Mouse (Mus musculus): ENCODE results near the gene Hist1h3f. TPM values are rescaled to one million over a fixed set of nuclear protein-coding genes. Genes with fewer than 3 reads are reported as not detected.
"Not testable (repeated sequence)": the region's sequence is repeated elsewhere in the genome, so short reads cannot be mapped to it uniquely, and the experiment has no call there.

The Hist1h3f gene
- polyA plus RNA-seq, 1 experiment from 2014 or later, result 9.0 TPM

DNA sequence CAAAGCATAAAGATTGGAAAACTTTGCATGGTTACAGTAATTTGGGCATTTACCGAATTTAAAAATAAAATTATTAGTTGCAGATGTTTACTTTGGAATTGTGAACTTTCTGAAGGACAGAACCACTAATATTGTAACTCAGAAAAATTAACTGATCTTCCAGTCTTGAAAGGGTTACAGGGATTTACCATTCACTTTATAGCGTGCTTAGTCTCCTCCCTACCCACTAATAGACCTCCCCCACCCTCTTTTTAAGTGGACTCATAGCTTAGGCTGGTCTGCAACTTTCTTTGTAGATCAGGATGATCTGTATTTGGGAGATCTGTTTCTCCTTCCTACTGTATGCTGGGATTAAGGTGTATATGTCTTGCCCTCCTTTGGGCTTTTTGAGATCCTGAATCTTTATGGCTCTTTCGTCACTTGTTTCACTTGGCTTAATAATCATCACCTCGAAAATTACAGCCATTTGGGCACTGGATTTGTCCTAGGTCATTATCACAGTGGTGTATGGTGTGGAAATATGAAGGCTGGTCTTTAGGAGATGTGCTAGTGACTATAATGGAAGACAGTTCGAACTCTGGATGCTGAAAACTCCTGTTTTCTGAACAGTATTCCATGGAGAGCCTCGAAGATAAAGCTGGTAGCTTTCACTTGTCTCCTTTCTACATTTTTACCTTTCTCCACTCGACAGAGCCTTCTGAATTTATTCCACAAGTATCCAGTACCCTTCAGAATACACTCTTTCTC, 7.6 kb upstream of the Hist1h3f start:
- no peak for DNase-seq (ENCODE audit: low spot score)

DNA sequence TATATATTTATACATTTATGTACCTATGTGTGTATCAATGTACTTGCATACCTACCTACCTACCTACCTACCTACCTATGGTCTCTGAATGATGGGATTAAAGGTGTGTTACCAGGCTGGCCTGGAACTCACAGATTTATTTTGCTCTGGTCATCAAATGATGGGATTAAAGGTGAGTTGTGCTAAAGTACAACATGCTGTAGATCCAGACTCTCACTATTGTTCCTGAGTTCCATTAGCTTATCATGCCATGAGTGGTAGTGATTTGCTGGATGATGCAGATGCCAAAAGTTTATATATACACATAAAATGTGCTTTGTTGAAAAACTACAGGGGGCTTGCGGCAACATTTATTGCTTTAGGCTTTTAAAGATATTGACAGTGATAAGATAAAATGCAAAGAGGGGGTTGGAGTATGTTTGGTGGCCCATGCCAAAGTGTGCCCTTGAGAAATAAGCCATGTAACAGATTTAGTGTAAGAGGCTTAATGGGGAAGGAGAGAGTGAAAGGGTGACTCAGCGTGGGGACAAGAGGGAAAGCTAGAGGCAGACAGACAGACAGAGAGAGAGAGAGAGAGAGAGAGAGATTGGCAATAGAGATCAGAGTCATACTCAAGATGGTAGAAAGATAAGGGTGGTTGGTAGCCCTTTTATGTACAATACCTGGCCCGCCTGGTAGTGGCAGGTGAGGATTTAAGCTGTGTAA, 6.7 kb upstream of the Hist1h3f start:
- no peak for DNase-seq (ENCODE audit: low spot score)

DNA sequence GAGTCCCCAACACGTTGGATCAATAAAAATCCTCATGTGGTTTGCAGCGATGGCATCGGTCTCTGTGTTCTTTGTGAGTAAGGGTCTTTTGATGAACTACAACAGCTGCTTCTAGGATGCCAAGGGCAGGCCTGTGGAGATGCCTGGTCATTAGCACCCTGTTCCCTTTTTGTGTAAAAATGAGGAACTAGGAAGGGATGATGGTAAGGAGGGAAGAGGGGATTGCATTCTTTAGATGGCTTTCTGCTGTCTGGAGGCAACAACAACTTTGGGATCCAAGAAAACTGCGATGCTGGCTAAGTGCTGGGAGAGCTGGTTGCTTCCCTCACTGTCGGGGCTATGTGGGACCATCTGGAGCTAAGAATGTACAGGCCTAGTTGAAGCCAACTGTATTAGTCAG, 5.6 kb upstream of the Hist1h3f start:
- no peak for DNase-seq (ENCODE audit: low spot score)

DNA sequence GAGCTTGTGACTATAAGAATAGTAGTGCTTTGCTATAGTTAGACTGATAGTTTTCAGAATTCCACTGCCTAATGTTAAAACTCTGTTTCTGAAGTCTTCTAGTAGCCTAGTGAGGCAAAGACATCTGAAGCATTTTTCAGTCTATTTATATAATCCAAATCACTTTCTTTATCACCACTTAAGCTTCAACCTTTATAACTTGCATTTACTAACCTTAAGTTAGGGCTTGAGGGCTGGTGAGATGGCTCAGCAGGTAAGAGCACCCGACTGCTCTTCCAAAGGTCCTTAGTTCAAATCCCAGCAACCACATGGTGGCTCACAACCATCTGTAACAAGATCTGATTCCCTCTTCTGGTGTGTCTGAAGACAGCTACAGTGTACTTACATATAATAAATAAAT, 4.0 kb upstream of the Hist1h3f start:
- DNase-seq (ENCODE audit: low spot score), result not testable (repeated sequence)

DNA sequence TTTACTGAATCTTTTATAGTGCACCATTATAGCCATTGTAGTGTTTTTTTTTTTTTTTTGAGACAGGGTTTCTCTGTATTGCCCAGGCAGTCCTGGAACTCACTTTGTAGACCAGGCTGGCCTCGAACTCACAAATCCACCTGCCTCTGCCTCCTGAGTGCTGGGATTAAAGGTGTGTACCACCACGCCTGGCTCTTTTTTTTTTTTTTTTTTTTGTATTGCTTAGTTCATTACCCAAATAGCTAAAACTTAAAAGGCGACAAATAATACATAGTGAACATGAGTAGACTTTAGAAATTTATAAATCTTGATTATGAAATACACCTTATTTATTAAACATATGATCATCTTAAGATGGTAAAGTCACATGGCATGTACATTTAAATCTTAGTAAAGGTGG, 2.4 kb upstream of the Hist1h3f start:
- DNase-seq (ENCODE audit: low spot score), result no peak

GRCm38 (mm10) chr13:23542225-23542980, 1.4 kb upstream of the Hist1h3f start:
- DNase-seq (ENCODE audit: low spot score), result peak; percentile 40

DNA sequence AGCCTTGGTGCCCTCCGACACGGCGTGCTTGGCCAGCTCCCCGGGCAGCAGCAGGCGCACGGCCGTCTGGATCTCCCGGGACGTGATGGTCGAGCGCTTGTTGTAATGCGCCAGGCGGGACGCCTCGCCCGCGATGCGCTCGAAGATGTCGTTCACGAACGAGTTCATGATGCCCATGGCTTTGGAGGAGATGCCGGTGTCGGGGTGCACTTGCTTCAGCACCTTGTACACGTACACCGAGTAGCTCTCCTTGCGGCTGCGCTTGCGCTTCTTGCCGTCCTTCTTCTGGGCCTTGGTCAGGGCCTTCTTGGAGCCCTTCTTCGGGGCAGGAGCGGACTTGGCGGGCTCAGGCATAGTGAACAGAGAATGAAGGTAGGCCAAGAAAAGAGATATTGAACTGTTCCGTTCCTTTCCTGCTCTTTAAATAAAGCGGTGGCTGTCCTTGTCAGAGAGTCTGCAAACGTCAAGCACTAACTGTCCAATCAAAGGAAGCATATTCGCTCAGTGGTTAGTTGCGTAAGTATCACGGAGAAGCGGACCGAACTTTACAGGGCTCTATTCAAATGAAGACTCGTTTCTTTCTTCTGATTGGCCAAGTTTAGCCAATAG, 749 bp upstream of the Hist1h3f start, which contains the start of gene Hist1h2bh:
Gene Hist1h2bh, minus strand, starts transcription at position 394 of the 609 bp plus-strand sequence.
- peak; percentile 95 for DNase-seq (ENCODE audit: low spot score)

- not testable (repeated sequence) for DNase-seq (ENCODE audit: low spot score)
These were observed 902 bp downstream of the Hist1h3f start for GRCm38 (mm10) chr13:23544787-23545120.

GRCm38 (mm10) chr13:23546694-23547093, 2.8 kb downstream of the Hist1h3f start:
- no peak for DNase-seq (ENCODE audit: low spot score)

DNA sequence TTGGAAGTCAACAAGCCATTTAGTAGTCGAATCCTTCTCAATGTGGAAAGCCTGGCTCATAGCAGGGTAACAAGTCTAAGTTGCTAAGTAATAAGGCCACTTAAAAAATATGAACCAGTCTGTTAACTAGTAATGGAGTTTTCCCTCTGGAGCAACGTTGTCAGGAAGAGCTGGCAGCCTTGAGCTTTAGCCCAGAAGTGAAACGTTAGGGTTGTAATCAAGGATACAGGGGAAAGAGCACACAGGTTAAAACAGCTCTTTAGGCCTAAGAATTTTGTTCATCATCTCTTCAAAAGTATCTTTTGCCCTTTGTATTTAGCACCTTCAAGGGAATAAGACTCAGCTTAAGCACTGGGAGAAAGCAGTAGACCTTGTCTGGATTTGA, 6.9 kb downstream of the Hist1h3f start:
- DNase-seq (ENCODE audit: low spot score), result peak; percentile 33

GRCm38 (mm10) chr13:23551146-23551834, 7.4 kb downstream of the Hist1h3f start, which contains the start of gene Hist1h4f:
TSS of gene Hist1h4f (minus strand) at chr13:23551648.
- peak; percentile 93 for DNase-seq (ENCODE audit: low spot score)

- no peak for DNase-seq (ENCODE audit: low spot score)
These were observed 8.4 kb downstream of the Hist1h3f start for GRCm38 (mm10) chr13:23551931-23552914.

- DNase-seq (ENCODE audit: low spot score), result no peak
These were observed 9.1 kb downstream of the Hist1h3f start, which contains the start of gene Hist1h1d for GRCm38 (mm10) chr13:23552962-23553361. TSS of gene Hist1h1d (plus strand) at chr13:23553262.

DNA sequence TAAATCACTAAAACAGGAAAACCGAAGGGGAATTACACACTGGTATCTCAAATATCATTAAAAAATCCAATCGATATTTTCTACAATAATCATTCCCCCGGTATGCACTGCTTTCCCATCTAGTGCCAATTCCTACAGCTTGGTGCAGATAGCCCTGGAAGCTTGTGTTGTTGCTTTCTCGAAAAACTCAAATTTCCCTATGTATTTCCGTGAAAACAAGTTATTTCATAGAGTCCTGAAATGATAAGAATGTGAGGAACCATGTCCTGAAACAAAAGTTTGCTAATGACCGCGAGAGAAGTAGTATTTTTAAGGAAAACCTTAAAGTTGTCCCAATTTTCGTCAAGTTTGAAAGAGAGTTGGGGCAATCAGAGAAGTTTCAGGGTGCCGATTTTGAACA, 10.5 kb downstream of the Hist1h3f start:
- DNase-seq (ENCODE audit: low spot score), result no peak

GRCm38 (mm10) chr13:23554925-23555838, 11.3 kb downstream of the Hist1h3f start:
- peak; percentile 93 for DNase-seq (ENCODE audit: low spot score)

GRCm38 (mm10) chr13:23555839-23556416, 12.1 kb downstream of the Hist1h3f start:
- DNase-seq (ENCODE audit: low spot score), result peak; percentile 88

DNA sequence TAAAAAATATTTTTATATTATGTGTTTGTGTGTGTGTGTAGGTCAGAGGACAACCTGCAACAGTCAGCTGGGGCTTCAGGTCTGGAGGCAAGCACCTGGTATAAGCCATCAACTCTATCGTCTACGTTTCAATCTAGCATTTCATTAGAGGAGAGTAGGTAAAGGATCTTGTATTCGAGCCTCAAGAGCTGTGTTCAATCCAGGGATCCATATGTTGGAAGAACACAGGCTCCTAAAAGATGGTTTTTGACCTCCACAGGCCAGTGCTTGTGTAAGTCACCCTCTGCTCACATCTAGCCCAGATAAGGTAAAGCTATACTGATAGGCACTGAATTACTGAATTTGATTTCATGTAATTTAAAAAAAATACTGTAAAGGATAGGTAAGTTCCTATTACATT, 13.1 kb downstream of the Hist1h3f start:
- DNase-seq (ENCODE audit: low spot score), result no peak

- not testable (repeated sequence) for DNase-seq (ENCODE audit: low spot score)
These were observed 16.8 kb downstream of the Hist1h3f start for GRCm38 (mm10) chr13:23560699-23561098.
